Comparison of ENCODE assay signal across 8 mouse cellular contexts in the genomic region with DNA sequence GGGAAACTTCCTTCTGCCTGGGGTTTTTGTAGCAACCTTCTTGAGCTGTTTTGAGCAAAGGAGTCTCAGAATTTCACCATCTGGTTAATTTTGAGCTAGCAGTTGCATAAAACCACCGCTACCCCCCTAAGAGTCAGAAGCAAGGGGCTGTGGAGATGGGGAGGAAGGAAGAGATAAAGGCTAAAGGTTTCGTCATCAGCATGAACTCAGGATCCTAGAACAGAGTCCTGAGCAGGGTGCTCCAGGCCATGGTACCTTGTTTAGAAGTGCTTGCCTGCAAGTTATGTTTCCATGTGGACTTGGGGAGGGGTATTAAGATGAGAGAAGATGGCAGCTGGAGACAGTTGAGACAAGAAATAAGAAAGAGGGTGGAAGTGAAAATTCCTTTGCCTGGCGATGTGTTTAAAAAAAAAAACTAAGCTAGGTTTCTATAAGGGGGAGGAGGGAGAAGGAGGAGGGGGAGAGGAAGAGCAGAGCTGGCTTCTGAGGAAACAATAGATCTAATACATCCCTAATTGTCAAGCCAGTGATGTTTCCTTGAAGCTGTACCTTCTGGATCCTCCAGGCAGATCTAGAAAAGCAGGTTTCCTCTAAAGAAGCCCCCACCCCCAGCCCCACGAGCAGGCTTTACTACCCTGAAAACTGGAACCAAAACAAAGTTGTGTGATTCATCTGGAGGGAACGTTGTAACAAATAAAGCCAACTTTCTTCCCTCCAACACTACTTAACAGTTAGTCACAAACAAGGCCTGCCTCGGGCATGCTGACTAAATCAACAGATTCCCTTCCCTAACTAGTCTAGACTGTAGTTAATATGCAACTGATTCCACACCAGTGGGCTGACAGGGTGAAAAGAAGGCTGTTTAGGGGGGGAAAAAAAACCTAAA. TPM values are rescaled to one million over a fixed set of nuclear protein-coding genes. Genes with fewer than 3 reads are reported as not detected.
A peak's percentile ranks its signal among the peaks of the same experiment; 100 is the strongest.
DNase-seq lines count a peak whose midpoint lies in the region; ATAC-seq and TF ChIP-seq lines count a peak whose summit lies in the region.

No protein-coding gene starts in this region.

- ATAC-seq in forebrain, embryonic 15.5 days (replicated peaks), result no peak
- no peak for ATAC-seq in intestine, embryonic 15.5 days
- ATAC-seq in liver, postnatal 0 days, result no peak
- no peak for ATAC-seq in stomach, postnatal 0 days (ENCODE audit: low FRiP score, low TSS enrichment)

- H3K4me3 ChIP-seq in forebrain, embryonic 15.5 days, result peak overlapping the region; percentile 69
- peak overlapping the region; percentile 72 for H3K4me3 ChIP-seq in intestine, embryonic 15.5 days (replicated peaks)
- peak overlapping the region; percentile 73 for H3K4me3 ChIP-seq in liver, postnatal 0 days (ENCODE audit: low read depth, low read length)
- peak overlapping the region; percentile 86 for H3K4me3 ChIP-seq in stomach, postnatal 0 days (ENCODE audit: low read depth, low read length)

- DNase-seq in adrenal gland, postnatal 10 days, result peak; percentile 29
- no peak for DNase-seq in adrenal gland, postnatal 4 days (ENCODE audit: low spot score in 2 of 2)
- DNase-seq in 416B (ENCODE audit: low read depth), result peak; percentile 90
- DNase-seq in liver, postnatal 0 days, result no peak
- no peak for DNase-seq in stomach, postnatal 0 days (ENCODE audit: low spot score)
- no peak for DNase-seq in thymus, adult 18-20 months

- no peaks in the 10 kb centered on the region for H3K9me3 ChIP-seq in forebrain, embryonic 15.5 days
- H3K9me3 ChIP-seq in intestine, embryonic 15.5 days, result no peaks in the 10 kb centered on the region
- H3K9me3 ChIP-seq in liver, postnatal 0 days (ENCODE audit: low read length), result no peaks in the 10 kb centered on the region
- H3K9me3 ChIP-seq in stomach, postnatal 0 days (ENCODE audit: control insufficient read depth, low read length), result no peaks in the 10 kb centered on the region

- no peaks in the 10 kb centered on the region for H3K36me3 ChIP-seq in forebrain, embryonic 15.5 days
- H3K36me3 ChIP-seq in intestine, embryonic 15.5 days, result no peaks in the 10 kb centered on the region
- H3K36me3 ChIP-seq in liver, postnatal 0 days (replicated peaks; ENCODE audit: insufficient read depth, low read length), result no peaks in the 10 kb centered on the region
- H3K36me3 ChIP-seq in stomach, postnatal 0 days (ENCODE audit: control insufficient read depth, insufficient read depth, low read length), result no peaks in the 10 kb centered on the region

- peak overlapping the region; percentile 100 for H3K27ac ChIP-seq in forebrain, embryonic 15.5 days (replicated peaks)
- peak overlapping the region; percentile 95 for H3K27ac ChIP-seq in intestine, embryonic 15.5 days
- H3K27ac ChIP-seq in liver, postnatal 0 days (ENCODE audit: low read depth), result peak overlapping the region; percentile 69
- peak overlapping the region; percentile 100 for H3K27ac ChIP-seq in stomach, postnatal 0 days (replicated peaks)

- H3K9ac ChIP-seq in forebrain, embryonic 15.5 days (replicated peaks), result peak overlapping the region; percentile 78
- peak overlapping the region; percentile 66; the same call in 1 of the 2 replicates for H3K9ac ChIP-seq in intestine, embryonic 15.5 days
- peak overlapping the region; percentile 59 for H3K9ac ChIP-seq in liver, postnatal 0 days (replicated peaks)
- no peak overlapping the region; the same call in 1 of the 2 replicates for H3K9ac ChIP-seq in stomach, postnatal 0 days (ENCODE audit: low read length)

- H3K27me3 ChIP-seq in forebrain, embryonic 15.5 days, result no peaks in the 10 kb centered on the region
- H3K27me3 ChIP-seq in intestine, embryonic 15.5 days (replicated peaks), result no peaks in the 10 kb centered on the region
- no peaks in the 10 kb centered on the region for H3K27me3 ChIP-seq in liver, postnatal 0 days (ENCODE audit: insufficient read depth, low read length)
- H3K27me3 ChIP-seq in stomach, postnatal 0 days (ENCODE audit: control insufficient read depth, insufficient read depth, low read length), result no peaks in the 10 kb centered on the region

- peak overlapping the region; percentile 63 for H3K4me2 ChIP-seq in forebrain, embryonic 15.5 days (replicated peaks)
- peak overlapping the region; percentile 61 for H3K4me2 ChIP-seq in intestine, embryonic 15.5 days (replicated peaks)
- peak overlapping the region; percentile 79 for H3K4me2 ChIP-seq in liver, postnatal 0 days (ENCODE audit: low read depth, low read length)
- H3K4me2 ChIP-seq in stomach, postnatal 0 days (replicated peaks; ENCODE audit: low read depth), result peak overlapping the region; percentile 62

- TF ChIP-seq EP300 in liver, postnatal 0 days (IDR thresholded peaks at IDR 0.05; ENCODE audit: low read depth), result no peak; the same call in 1 of the 2 replicates
- TF ChIP-seq EP300 in stomach, postnatal 0 days (optimal IDR thresholded peaks at IDR 0.05), result no peak

- 28% methylated on average over 6 of the region's 6 CpGs for WGBS in forebrain, embryonic 15.5 days
- 31% methylated on average over 6 of the region's 6 CpGs for WGBS in intestine, embryonic 15.5 days
- WGBS in liver, postnatal 0 days (ENCODE audit: insufficient replicate concordance), result 21% methylated on average over 6 of the region's 6 CpGs
- 34% methylated on average over 6 of the region's 6 CpGs for WGBS in stomach, postnatal 0 days

- TF ChIP-seq CTCF in liver, postnatal 0 days (IDR thresholded peaks at IDR 0.05; ENCODE audit: low read depth), result no peak
- no peak for TF ChIP-seq CTCF in stomach, postnatal 0 days (IDR thresholded peaks at IDR 0.05; ENCODE audit: low read depth)

- H3K4me1 ChIP-seq in forebrain, embryonic 15.5 days, result peaks cover 56% of the 10 kb centered on the region
- H3K4me1 ChIP-seq in intestine, embryonic 15.5 days (replicated peaks), result peaks cover 6% of the 10 kb centered on the region; the same call in 1 of the 2 replicates
- peaks cover 29% of the 10 kb centered on the region for H3K4me1 ChIP-seq in liver, postnatal 0 days (ENCODE audit: insufficient read depth)
- H3K4me1 ChIP-seq in stomach, postnatal 0 days (replicated peaks; ENCODE audit: control insufficient read depth, insufficient read depth), result 0 out of 2 replicates have a peak, but pooled peaks cover 2% of the 10 kb centered on the region

RNA-seq across cellular contexts. Expression of a gene that starts 3.6 kb away (rescaled TPM):
- total RNA-seq in adrenal gland, postnatal 10 days (2021), result 10 to 100 TPM; 15.9 to 21.8 TPM
- total RNA-seq in adrenal gland, postnatal 4 days (2021), result 10 to 100 TPM; 23.3 to 29.2 TPM
- 125 and 126 TPM in 2 replicates for polyA plus RNA-seq in forebrain, embryonic 15.5 days (2015; fragmentation: Nextera tagmentation; extraction: Ambion mirVana)
- 24.8 and 27.3 TPM in 2 replicates for polyA plus RNA-seq in intestine, embryonic 15.5 days (2015; fragmentation: Nextera tagmentation; extraction: Ambion mirVana)
- polyA plus RNA-seq in liver, postnatal 0 days (2015; fragmentation: Nextera tagmentation; extraction: Ambion mirVana), result 4.8 and 5.4 TPM in 2 replicates
- polyA plus RNA-seq in stomach, postnatal 0 days (2015; fragmentation: Nextera tagmentation; extraction: Ambion mirVana), result 15.4 and 16.4 TPM in 2 replicates

Comparison
In these comparisons a context has a peak if more than half of its experiments do, and no peak if none do; other contexts are left out.
1. DNase-seq: peak in adrenal gland, postnatal 10 days (single experiment) and 416B (single experiment); none in adrenal gland, postnatal 4 days (0 of 2), liver, postnatal 0 days (single experiment), stomach, postnatal 0 days (single experiment) and thymus, adult 18-20 months (0 of 2).
2. Peak in every context shown above with its lines, with median percentiles within 50 percentile points of each other: H3K27ac ChIP-seq, H3K4me2 ChIP-seq and H3K4me3 ChIP-seq.